Mouse (Mus musculus) cerebellum, adult 2 months (tissue): Measurements from ENCODE around the gene H2al1f. TPM values are rescaled to one million over a fixed set of nuclear protein-coding genes. Genes with fewer than 3 reads are reported as not detected.
"Not testable (repeated sequence)": the region's sequence is repeated elsewhere in the genome, so short reads cannot be mapped to it uniquely, and the experiment has no call there.

Experiments used
- DNase-seq, 2 experiments: peaks; one replicate each; pipeline ENCODE4 v3.0.0; 2021
- H3K27ac ChIP-seq: fragments of 200-500 bp; 2 replicates; pipeline ENCODE4 v1.5.1; 2012; ENCODE audit warnings: low read length, control low read depth, inconsistent platforms; ENCODE audit not compliant: insufficient read depth
- H3K27me3 ChIP-seq: fragments of 200-500 bp; 2 replicates; pipeline ENCODE4 v1.6.1; 2012; ENCODE audit warnings: inconsistent platforms, mild to moderate bottlenecking, low read length, moderate library complexity; ENCODE audit not compliant: control insufficient read depth, insufficient read depth
- H3K4me1 ChIP-seq: fragments of 200-500 bp; 2 replicates; pipeline ENCODE4 v1.6.1; 2011; ENCODE audit warnings: low read length; ENCODE audit not compliant: control insufficient read depth, insufficient read depth
- H3K4me3 ChIP-seq: fragments of 200-500 bp; replicated peaks from 2 replicates; pipeline ENCODE3; 2011; ENCODE audit warnings: mild to moderate bottlenecking, low read depth, low read length, control low read depth; ENCODE audit not compliant: insufficient read depth
- CTCF ChIP-seq: fragments of 200-500 bp; IDR thresholded peaks from 2 replicates; pipeline ENCODE4 v1.5.1; 2011; ENCODE audit warnings: low read depth, mild to moderate bottlenecking, control low read depth, low read length, moderate library complexity, borderline replicate concordance; ENCODE audit not compliant: insufficient read depth
- POLR2A ChIP-seq: fragments of 200-500 bp; IDR thresholded peaks from 2 replicates; pipeline ENCODE4 v1.6.1; 2011; ENCODE audit warnings: low read length, control low read depth, borderline replicate concordance; ENCODE audit not compliant: insufficient read depth
- WGBS: fragments of 180-500 bp; shearing (Covaris S2); methylation state at CpG from one replicate; pipeline ENCODE4 v1.1.7; 2018; 5-methylcytosine and 5-hydroxymethylcytosine counted together
- polyA plus RNA-seq: library from polyadenylated mRNA; depleted of rRNA; stranded (reverse); fragments of >200 nt; gene quantifications from 2 replicates; pipeline ENCODE4 v1.2.3, GENCODE M21; 2012

H2al1f gene
- polyA plus RNA-seq, 1 experiment, result not detected

GRCm38 (mm10) chrX:11311634-11312033 lies 3.3 kb upstream of the H2al1f start, which contains the start of gene H2al1e:
TSS of gene H2al1e (plus strand) at chrX:11311934.
- H3K27ac ChIP-seq, H3K4me1 ChIP-seq, H3K4me3 ChIP-seq, DNase-seq, H3K27me3 ChIP-seq: not testable (repeated sequence)
- WGBS, result no CpG with 5 or more reads among the region's 3 CpGs

- not testable (repeated sequence) for H3K4me1 ChIP-seq
- no CpG with 5 or more reads among the region's 3 CpGs for WGBS
Measured at GRCm38 (mm10) chrX:11317956-11318355, 3.0 kb downstream of the H2al1f start, which contains the start of gene H2al1g. TSS of gene H2al1g (plus strand) at chrX:11318256.

GRCm38 (mm10) chrX:11321192-11321591 lies 6.2 kb downstream of the H2al1f start, which contains the start of gene H2al1h:
TSS of gene H2al1h (plus strand) at chrX:11321492.
- H3K27ac ChIP-seq, H3K4me3 ChIP-seq, H3K27me3 ChIP-seq, DNase-seq, H3K4me1 ChIP-seq: not testable (repeated sequence)
- WGBS, result no CpG with 5 or more reads among the region's 6 CpGs

More at GRCm38 (mm10) chrX:11317956-11318355, 3.0 kb downstream of the H2al1f start, which contains the start of gene H2al1g:
- H3K27me3 ChIP-seq, H3K27ac ChIP-seq, H3K4me3 ChIP-seq, DNase-seq: not testable (repeated sequence)

GRCm38 (mm10) chrX:11324359-11324758 lies 9.4 kb downstream of the H2al1f start, which contains the start of gene H2al1i:
TSS of gene H2al1i (plus strand) at chrX:11324659.
- no CpG with 5 or more reads among the region's 5 CpGs for WGBS
- H3K4me3 ChIP-seq, H3K4me1 ChIP-seq: not testable (repeated sequence)

GRCm38 (mm10) chrX:11327522-11327921 lies 12.6 kb downstream of the H2al1f start, which contains the start of gene H2al1j:
TSS of gene H2al1j (plus strand) at chrX:11327822.
- H3K4me1 ChIP-seq, H3K27me3 ChIP-seq: not testable (repeated sequence)
- WGBS, result 80% methylated on average over 2 of the region's 2 CpGs

More at GRCm38 (mm10) chrX:11324359-11324758, 9.4 kb downstream of the H2al1f start, which contains the start of gene H2al1i:
- not testable (repeated sequence) for H3K27ac ChIP-seq, H3K27me3 ChIP-seq, DNase-seq

GRCm38 (mm10) chrX:11345762-11346161 lies 30.8 kb downstream of the H2al1f start:
- peak; percentile 19 to 25 for DNase-seq
- Histone ChIP-seq H3K27me3 (no peaks in the 10 kb centered on the region), H3K4me1 (no peaks in the 10 kb centered on the region), H3K4me3 (no peak overlapping the region), H3K27ac (no peak overlapping the region)
- WGBS, result 42% methylated on average over 9 of the region's 9 CpGs
- TF ChIP-seq POLR2A, result no peak

More at GRCm38 (mm10) chrX:11327522-11327921, 12.6 kb downstream of the H2al1f start, which contains the start of gene H2al1j:
- H3K4me3 ChIP-seq, H3K27ac ChIP-seq, DNase-seq: not testable (repeated sequence)

- Histone ChIP-seq H3K4me1 (no peaks in the 10 kb centered on the region), H3K27ac (no peak overlapping the region), H3K4me3 (no peak overlapping the region), H3K27me3 (no peaks in the 10 kb centered on the region)
- peak; percentile 31 to 46 for DNase-seq
- no peak for TF ChIP-seq POLR2A
- TF ChIP-seq CTCF, result no peak
- WGBS, result 33% methylated on average over 3 of the region's 3 CpGs
Measured at GRCm38 (mm10) chrX:11346756-11347155, 31.8 kb downstream of the H2al1f start.

GRCm38 (mm10) chrX:11360823-11361222 lies 45.9 kb downstream of the H2al1f start:
- Histone ChIP-seq H3K4me3 (no peak overlapping the region), H3K27ac (no peak overlapping the region), H3K4me1 (no peaks in the 10 kb centered on the region; the same call in 1 of the 2 replicates), H3K27me3 (no peaks in the 10 kb centered on the region)
- WGBS, result 95% methylated on average over 6 of the region's 6 CpGs
- TF ChIP-seq POLR2A (no peak), CTCF (no peak)
- DNase-seq, result no peak

GRCm38 (mm10) chrX:11361261-11361660 lies 46.3 kb downstream of the H2al1f start:
- H3K27ac ChIP-seq, result no peak overlapping the region
- no peaks in the 10 kb centered on the region for H3K27me3 ChIP-seq
- DNase-seq, result no peak
- no peaks in the 10 kb centered on the region; the same call in 1 of the 2 replicates for H3K4me1 ChIP-seq
- TF ChIP-seq CTCF (no peak), POLR2A (no peak)
- H3K4me3 ChIP-seq, result no peak overlapping the region
- 98% methylated on average over 2 of the region's 2 CpGs for WGBS
